Mouse (Mus musculus): Measurements from ENCODE around the gene Stk10.

Stk10 gene

DNA sequence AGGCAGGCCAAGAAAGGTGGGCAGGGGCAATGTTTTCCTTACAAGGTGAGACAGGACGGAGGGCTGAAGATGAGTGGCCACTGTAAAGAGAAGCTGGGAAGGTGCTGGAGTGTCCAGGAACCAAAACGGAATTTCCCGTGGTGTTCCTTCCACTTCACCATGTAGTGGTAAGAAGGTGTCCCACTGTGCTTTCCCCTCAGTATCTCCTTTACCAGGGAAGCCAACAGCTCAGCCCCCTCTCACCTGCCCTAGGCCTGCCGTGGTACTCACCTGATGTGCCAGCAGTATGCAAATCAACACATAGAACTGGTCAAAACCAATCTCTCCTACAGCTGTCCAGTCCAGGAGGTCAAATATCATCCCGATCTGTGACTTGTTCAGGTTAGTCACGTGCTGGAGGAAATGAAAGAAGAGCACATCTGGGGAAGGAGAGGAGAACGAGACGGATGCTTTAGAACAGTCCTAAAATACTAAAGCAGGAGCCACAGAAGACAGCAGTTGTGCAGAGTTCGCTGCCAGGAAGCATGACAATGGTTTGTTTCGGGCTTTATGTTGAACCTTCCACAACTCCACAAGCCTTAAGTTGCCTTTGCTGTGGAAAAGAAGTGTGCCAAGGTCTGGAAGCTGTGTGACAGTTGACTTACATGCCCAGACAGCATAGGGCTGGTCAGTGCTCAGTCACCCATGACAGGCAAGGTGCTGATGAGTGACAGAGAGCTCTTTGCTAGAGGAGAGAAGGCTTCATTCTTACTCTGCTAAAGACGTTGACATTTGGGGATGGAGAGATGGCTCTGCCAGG is 8.8 kb upstream of the Stk10 start:
- DNase-seq (ENCODE audit: low spot score in 2 of 2), result no peak

DNA sequence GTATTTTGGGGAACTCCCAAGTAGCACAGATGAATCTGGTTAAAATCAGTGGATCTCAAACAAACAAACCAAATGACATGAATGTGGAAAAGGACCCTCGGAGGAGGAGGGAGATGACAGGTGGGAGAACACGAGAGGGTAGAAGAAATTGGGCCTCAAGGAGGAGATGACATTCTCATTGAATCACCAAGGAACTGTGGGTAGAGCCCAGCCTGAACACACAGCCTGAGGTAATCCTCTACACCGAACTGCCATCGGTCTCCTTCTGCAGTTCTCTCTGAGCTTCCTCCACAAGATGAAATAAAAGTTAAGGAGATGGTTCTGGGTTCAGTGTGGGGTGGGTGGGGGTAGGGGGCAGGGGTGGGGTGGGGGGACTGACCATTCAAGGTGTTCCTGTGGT is 6.1 kb upstream of the Stk10 start:
- DNase-seq (ENCODE audit: low spot score in 2 of 2), result no peak

GRCm38 (mm10) chr11:32530151-32530550 is 3.0 kb upstream of the Stk10 start:
- no peak for DNase-seq (ENCODE audit: low spot score in 2 of 2)

DNA sequence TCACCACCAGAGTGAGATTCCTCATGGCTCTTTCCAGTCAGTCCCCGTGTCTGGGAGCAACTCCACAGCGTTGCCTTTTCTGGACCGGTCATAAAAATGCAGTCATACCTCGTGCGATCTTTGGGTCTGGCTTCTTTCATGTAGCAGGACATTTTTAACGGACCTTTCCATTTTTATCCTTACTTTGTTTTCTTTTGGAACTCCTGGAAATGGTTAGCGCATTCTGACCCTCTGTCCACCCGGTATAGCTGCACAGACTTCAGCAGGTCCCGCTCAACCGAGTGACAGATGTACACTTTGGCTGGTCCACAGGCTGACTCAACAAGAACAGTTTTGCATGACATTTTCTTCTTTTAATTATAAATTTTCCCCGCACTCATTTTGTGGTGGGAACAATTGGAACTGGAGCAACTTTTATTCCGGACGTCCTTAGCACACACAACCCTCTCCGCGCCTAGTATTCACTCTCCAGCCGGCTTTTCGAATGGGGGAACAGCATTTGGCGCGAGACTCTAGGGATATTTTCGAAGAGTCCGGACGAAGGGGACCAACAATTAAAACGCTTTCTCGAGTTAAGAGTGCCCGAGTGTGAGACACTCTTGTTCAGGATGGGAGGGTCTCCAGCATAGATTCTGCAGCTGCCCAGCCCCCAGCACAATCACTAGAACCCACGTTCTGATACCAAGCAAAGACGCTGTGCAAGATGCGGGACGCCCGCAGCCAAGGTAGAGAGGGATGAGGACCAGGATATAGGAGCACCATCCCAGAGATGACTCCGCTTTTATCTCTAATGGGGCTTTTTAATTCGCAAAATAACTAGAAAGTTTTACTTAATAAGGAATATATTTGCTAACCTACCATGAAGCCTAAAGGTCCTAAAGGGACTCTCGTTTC is 987 bp upstream of the Stk10 start, which contains the start of gene Efcab9:
Gene Efcab9 (minus strand): TSS at position 211 of the 894 bp plus-strand sequence.
- no peak for DNase-seq (ENCODE audit: low spot score in 2 of 2)

- no peak for DNase-seq (ENCODE audit: low spot score in 2 of 2)
Observed at GRCm38 (mm10) chr11:32533482-32534261, 567 bp downstream of the Stk10 start.

- DNase-seq (ENCODE audit: low spot score in 2 of 2), result no peak
Observed at GRCm38 (mm10) chr11:32534453-32535075, 1.5 kb downstream of the Stk10 start.

- no peak for DNase-seq (ENCODE audit: low spot score in 2 of 2)
Observed at GRCm38 (mm10) chr11:32535646-32536045, 2.5 kb downstream of the Stk10 start.

DNA sequence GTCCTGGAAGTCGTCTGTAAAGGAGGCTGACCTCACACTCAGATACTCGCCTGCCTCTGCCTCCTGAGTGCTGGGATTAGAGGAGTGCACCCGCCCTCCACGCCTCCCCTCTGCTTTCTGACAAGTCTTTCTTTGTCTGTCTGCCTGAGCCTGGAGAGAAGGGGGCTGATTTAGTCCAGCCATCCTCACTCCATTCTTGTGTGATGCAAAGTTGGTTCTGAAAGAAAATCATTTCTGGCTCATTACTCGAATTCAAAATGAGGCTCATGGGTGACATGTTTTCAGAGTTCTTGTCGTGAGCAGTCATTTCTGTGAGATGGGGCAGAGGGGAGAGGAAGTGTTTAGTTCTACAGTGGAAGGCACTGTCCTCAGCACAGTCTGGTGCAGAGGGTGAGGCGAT is 3.8 kb downstream of the Stk10 start:
- no peak for DNase-seq (ENCODE audit: low spot score in 2 of 2)

- DNase-seq (ENCODE audit: low spot score in 2 of 2), result no peak
Observed at GRCm38 (mm10) chr11:32538435-32538834, 5.3 kb downstream of the Stk10 start.

- DNase-seq (ENCODE audit: low spot score in 2 of 2), result no peak
Observed at GRCm38 (mm10) chr11:32538846-32539245, 5.7 kb downstream of the Stk10 start.

- no peak for DNase-seq (ENCODE audit: low spot score in 2 of 2)
Observed at GRCm38 (mm10) chr11:32539717-32540116, 6.6 kb downstream of the Stk10 start.

DNA sequence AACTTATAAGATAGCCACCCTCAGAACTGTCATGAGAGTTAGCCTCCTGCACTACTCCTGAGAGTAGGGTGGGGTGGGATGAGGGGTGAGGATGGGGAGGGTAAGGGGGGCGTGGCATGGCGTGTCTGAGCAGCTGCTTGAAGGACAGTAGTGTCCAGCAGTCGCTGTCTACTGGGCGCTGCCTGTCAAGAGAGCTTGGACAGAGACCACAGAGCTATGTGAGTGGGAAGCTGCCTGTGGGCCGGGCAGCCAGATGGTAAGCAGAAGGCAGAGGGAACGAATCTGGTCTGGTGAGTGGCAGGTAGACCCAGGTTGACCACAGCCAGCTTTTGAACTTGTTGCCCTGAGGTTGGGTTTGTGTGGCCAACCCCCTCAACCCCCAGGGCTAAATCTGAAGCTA is 7.4 kb downstream of the Stk10 start:
- no peak for DNase-seq (ENCODE audit: low spot score in 2 of 2)

DNA sequence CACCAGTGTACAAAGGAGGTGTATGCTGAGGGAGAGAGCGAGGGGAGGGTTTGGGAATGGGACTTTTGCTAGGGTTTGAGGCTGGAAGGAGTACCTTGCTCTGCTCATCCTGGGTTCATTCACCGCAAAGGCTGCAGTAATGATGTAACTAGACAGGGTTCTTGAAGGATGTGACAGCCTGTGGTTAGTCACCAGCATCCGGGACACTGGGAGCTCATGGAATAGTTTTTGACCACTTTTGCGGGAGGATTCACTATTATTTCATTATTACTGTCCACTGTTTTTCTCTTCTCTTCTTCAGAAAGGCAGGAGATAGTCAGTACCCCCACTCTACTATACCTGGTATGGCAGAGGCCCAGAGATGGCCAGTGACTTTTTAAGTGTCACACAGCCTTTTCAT is 9.1 kb downstream of the Stk10 start:
- no peak for DNase-seq (ENCODE audit: low spot score in 2 of 2)

- no peak for DNase-seq (ENCODE audit: low spot score in 2 of 2)
Observed at GRCm38 (mm10) chr11:32542687-32543411, 9.7 kb downstream of the Stk10 start.

DNA sequence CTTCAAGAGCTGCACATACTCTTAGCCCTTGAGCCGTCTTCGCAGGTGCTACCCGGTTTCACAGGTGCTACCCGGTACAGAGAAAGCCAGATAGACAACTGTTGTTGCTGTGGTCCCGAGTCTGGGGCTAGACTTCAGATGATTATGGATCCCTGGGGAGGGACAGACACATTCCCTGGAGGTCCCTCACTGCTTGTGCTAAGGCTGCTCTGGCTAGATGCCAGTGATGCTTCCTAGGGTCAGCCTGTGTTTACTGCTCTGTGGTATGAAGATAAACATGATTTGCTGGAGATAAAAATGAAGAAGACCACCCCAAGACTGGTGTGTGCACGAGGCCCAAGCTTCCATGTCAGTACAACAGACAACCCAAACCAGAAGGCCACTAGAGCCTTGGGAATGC is 10.9 kb downstream of the Stk10 start:
- DNase-seq (ENCODE audit: low spot score in 2 of 2), result no peak

DNA sequence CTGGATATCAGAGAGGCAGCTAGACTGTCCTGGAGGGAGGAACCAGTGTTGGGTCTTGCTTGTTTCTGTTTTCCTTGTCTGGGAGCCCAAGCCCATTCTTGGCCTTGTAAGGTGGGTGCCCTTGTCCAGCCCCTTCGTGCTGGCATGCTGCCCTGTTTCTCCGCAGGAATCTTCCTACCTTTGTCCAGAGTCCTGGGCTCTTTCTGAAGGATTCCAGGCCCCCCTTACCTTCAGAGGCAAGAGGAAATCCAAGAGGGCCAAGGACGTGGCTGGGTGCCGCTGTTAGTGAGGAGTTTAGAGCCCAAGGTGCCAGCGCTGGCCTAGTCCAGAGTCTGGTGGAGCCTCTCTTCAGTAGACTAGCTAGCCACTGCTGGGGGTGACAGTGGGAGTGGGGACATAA is 11.4 kb downstream of the Stk10 start:
- no peak for DNase-seq (ENCODE audit: low spot score in 2 of 2)

- no peak for DNase-seq (ENCODE audit: low spot score in 2 of 2)
Observed at GRCm38 (mm10) chr11:32545605-32546004, 12.5 kb downstream of the Stk10 start.

DNA sequence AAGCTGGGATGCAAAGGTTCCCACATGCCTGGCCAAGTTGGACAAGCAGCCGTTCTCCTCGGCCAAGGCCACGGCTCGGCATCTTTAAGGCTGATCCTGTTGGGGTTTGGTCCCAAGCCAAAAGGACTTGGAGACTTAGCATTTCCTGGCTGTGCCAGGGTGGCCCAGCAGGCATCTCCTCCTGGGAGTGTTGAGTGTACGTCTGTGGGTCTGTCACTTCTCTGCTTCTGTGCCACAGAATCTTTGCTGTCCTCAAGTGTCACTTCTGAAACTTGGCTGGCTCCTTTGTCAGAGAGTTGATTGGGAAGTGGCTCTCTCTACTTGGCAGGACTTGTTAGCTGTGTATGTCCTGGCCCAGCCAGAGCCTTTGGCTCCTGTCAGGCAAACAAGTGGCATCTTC is 13.4 kb downstream of the Stk10 start:
- DNase-seq (ENCODE audit: low spot score in 2 of 2), result no peak

GRCm38 (mm10) chr11:32547391-32547947 is 14.4 kb downstream of the Stk10 start:
- DNase-seq (ENCODE audit: low spot score in 2 of 2), result no peak

DNA sequence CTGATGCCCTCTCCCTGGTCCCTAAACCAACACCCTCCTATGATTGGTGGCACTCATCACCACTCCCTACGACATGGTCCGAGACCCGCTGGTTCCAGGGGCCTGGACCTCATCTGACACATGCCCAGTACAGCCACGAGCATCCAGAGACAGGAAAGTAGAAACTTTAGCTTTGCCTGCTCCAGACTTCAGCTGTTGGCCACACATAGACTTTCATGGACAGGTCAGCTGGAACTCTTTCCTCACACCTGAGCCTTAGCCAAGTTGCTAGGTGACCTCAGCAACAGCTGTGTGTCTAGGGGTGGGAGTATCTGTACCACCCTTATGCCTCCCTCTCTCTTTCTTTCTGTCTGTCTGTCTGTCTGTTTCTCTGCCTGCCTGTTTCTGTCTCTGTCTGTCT is 15.1 kb downstream of the Stk10 start:
- DNase-seq (ENCODE audit: low spot score in 2 of 2), result no peak

DNA sequence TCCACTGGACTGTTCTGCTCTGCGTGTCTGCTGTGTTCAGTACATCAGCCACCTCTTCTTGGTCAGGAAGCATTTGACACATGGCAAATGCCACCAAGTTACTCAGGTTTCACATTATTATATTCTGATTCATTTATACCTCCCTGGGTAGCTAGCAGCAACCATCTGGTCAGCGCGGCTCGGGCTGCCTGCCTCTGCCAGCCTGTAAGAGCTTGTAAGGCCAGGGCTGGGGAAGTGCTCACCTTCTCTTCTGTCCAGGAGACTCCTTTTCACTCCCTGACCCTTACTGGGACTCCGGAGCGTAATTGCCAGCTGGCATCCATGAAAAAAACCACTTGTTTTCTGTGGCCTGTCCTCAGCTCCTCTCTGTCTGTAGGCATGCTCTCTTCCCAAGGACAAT is 16.1 kb downstream of the Stk10 start:
- DNase-seq (ENCODE audit: low spot score in 2 of 2), result no peak

Data from urinary bladder, postnatal 4 days (tissue).